Mouse (Mus musculus): ENCODE results near the gene Rnaseh2a.
"Not testable (repeated sequence)": the region's sequence is repeated elsewhere in the genome, so short reads cannot be mapped to it uniquely, and the experiment has no call there.

Rnaseh2a gene

GRCm38 (mm10) chr8:84934860-84935259 is 34.7 kb downstream of the Rnaseh2a start:
- DNase-seq (ENCODE audit: extremely low read depth, low read depth, low spot score) = no peak

GRCm38 (mm10) chr8:84933767-84934559 is 35.6 kb downstream of the Rnaseh2a start:
- DNase-seq (ENCODE audit: extremely low read depth, low read depth, low spot score) = no peak

- no peak for DNase-seq (ENCODE audit: extremely low read depth, low read depth, low spot score)
These were observed 39.0 kb downstream of the Rnaseh2a start for GRCm38 (mm10) chr8:84930582-84930981.

- no peak for DNase-seq (ENCODE audit: extremely low read depth, low read depth, low spot score)
These were observed 40.9 kb downstream of the Rnaseh2a start for GRCm38 (mm10) chr8:84928456-84929306.

- DNase-seq (ENCODE audit: extremely low read depth, low read depth, low spot score) = no peak
These were observed 42.1 kb downstream of the Rnaseh2a start for GRCm38 (mm10) chr8:84927513-84927912.

- no peak for DNase-seq (ENCODE audit: extremely low read depth, low read depth, low spot score)
These were observed 44.0 kb downstream of the Rnaseh2a start for GRCm38 (mm10) chr8:84925557-84925956.

GRCm38 (mm10) chr8:84921596-84921995 is 48.0 kb downstream of the Rnaseh2a start:
- no peak for DNase-seq (ENCODE audit: extremely low read depth, low read depth, low spot score)

GRCm38 (mm10) chr8:84918646-84919045 is 50.9 kb downstream of the Rnaseh2a start:
- no peak for DNase-seq (ENCODE audit: extremely low read depth, low read depth, low spot score)

GRCm38 (mm10) chr8:84917781-84918180 is 51.8 kb downstream of the Rnaseh2a start:
- DNase-seq (ENCODE audit: extremely low read depth, low read depth, low spot score) = no peak

GRCm38 (mm10) chr8:84915269-84915668 is 54.3 kb downstream of the Rnaseh2a start:
- DNase-seq (ENCODE audit: extremely low read depth, low read depth, low spot score) = no peak

- no peak for DNase-seq (ENCODE audit: extremely low read depth, low read depth, low spot score)
These were observed 55.6 kb downstream of the Rnaseh2a start for GRCm38 (mm10) chr8:84913960-84914359.

- no peak for DNase-seq (ENCODE audit: extremely low read depth, low read depth, low spot score)
These were observed 56.1 kb downstream of the Rnaseh2a start for GRCm38 (mm10) chr8:84913502-84913900.

GRCm38 (mm10) chr8:84912895-84913501 is 56.6 kb downstream of the Rnaseh2a start:
- peak; percentile 86 for DNase-seq (ENCODE audit: extremely low read depth, low read depth, low spot score)

GRCm38 (mm10) chr8:84912391-84912790 is 57.2 kb downstream of the Rnaseh2a start:
- no peak for DNase-seq (ENCODE audit: extremely low read depth, low read depth, low spot score)

GRCm38 (mm10) chr8:84911854-84912253 is 57.7 kb downstream of the Rnaseh2a start:
- no peak for DNase-seq (ENCODE audit: extremely low read depth, low read depth, low spot score)

GRCm38 (mm10) chr8:84910551-84910950 is 59.0 kb downstream of the Rnaseh2a start:
- no peak for DNase-seq (ENCODE audit: extremely low read depth, low read depth, low spot score)

- peak; percentile 77 for DNase-seq (ENCODE audit: extremely low read depth, low read depth, low spot score)
These were observed 59.6 kb downstream of the Rnaseh2a start for GRCm38 (mm10) chr8:84909949-84910348.

GRCm38 (mm10) chr8:84909162-84909767 is 60.3 kb downstream of the Rnaseh2a start:
- no peak for DNase-seq (ENCODE audit: extremely low read depth, low read depth, low spot score)

GRCm38 (mm10) chr8:84908421-84909161 is 61.0 kb downstream of the Rnaseh2a start, which contains the start of gene Dnase2a:
Gene Dnase2a, plus strand, starts transcription at chr8:84908560.
- peak; percentile 87 for DNase-seq (ENCODE audit: extremely low read depth, low read depth, low spot score)

- DNase-seq (ENCODE audit: extremely low read depth, low read depth, low spot score) = not testable (repeated sequence)
These were observed 61.6 kb downstream of the Rnaseh2a start for GRCm38 (mm10) chr8:84907979-84908378.

All from fat pad, adult 2 months (tissue).